Mouse (Mus musculus): ENCODE data around the gene Wasl. TPM values are rescaled to one million over a fixed set of nuclear protein-coding genes. Genes with fewer than 3 reads are reported as not detected.

The Wasl gene
- total RNA-seq, 1 experiment, result 20.3 TPM

DNA sequence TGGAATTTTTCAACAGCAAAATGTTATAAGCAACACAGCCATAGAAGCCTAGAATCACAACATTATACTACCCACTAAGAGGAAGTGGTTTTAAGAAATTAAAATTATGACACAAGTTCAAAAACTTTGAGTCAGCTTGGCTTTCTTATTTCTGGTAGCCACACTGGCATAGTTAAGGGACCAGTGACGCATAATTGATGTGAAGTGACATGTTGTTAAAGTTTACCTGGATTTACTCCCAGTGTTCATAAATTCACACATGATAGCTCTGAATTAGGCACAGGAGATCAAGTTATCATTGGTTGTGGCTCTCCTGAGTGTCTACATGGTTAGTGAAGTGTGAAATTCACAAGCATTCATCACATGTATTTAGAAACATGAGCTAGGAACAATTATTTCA, 99.9 kb downstream of the Wasl start:
- in situ Hi-C loops (cut with MboI; ENCODE audit: low sequenced_read_pairs in 2 of 2, unreplicated experiment in 2 of 2), result no loop called here
- no peak for TF ChIP-seq ZNF384 (IDR thresholded peaks at IDR 0.05; ENCODE audit: low read depth, low read length)
- TF ChIP-seq CHD2 (IDR thresholded peaks at IDR 0.05; ENCODE audit: low read depth, low read length), result no peak
- Histone ChIP-seq H3K36me3 (ENCODE audit: control insufficient read depth, insufficient read depth, low read length, poor library complexity, severe bottlenecking) (no peaks in the 10 kb centered on the region), H3K9me3 (ENCODE audit: control insufficient read depth, insufficient read depth, low read depth, low read length) (no peaks in the 10 kb centered on the region), H3K27ac (ENCODE audit: insufficient read depth, low read depth, low read length, poor library complexity, severe bottlenecking) (no peak overlapping the region), H3K4me1 (ENCODE audit: control insufficient read depth in 2 of 2, insufficient read depth in 2 of 2, low read length in 2 of 2, poor library complexity in 1 of 2) (no peaks in the 10 kb centered on the region), H3K4me3 (ENCODE audit: insufficient read depth in 1 of 2, low read depth in 1 of 2, low read length in 2 of 2, poor library complexity in 1 of 2, severe bottlenecking in 1 of 2) (no peak overlapping the region), H3K9ac (ENCODE audit: insufficient read depth, low read depth, low read length, poor library complexity, severe bottlenecking) (no peak overlapping the region)
- DNase-seq (ENCODE audit: low read depth, low spot score), result no peak

DNA sequence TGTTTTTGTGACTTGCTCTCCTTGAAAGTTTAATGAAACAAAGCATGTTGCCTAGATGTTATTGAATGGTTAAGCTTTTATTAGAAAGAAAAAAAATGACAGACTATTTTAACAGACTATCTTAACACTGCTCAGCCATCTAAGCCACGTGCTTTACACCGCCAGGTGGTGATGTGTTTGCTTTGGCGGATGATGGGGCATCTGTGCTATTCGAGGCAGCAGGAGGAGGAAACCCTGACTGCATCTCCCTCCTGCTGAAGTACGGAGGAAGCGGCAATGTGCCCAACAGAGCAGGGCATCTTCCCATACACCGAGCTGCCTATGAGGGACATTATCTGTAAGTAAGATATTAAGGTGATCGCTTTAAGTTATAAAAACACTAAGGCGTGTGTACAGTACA, 100.7 kb downstream of the Wasl start:
- no peak for DNase-seq (ENCODE audit: low read depth, low spot score)
- in situ Hi-C loops (cut with MboI; ENCODE audit: low sequenced_read_pairs in 2 of 2, unreplicated experiment in 2 of 2), result no loop called here
- no peak overlapping the region for H3K9ac ChIP-seq (ENCODE audit: insufficient read depth, low read depth, low read length, poor library complexity, severe bottlenecking)

More for the DNA sequence above, 100.7 kb downstream of the Wasl start:
- H3K27ac ChIP-seq (ENCODE audit: insufficient read depth, low read depth, low read length, poor library complexity, severe bottlenecking), result no peak overlapping the region
- TF ChIP-seq ZNF384 (IDR thresholded peaks at IDR 0.05; ENCODE audit: low read depth, low read length), result no peak
- no peak for TF ChIP-seq ZC3H11A (IDR thresholded peaks at IDR 0.05; ENCODE audit: borderline replicate concordance, low read depth, low read length)
- no peak for TF ChIP-seq MAFK (IDR thresholded peaks at IDR 0.05; ENCODE audit: insufficient read depth, low read depth, low read length)
- no peak for TF ChIP-seq CHD2 (IDR thresholded peaks at IDR 0.05; ENCODE audit: low read depth, low read length)
- no peak for TF ChIP-seq HCFC1 (IDR thresholded peaks at IDR 0.05; ENCODE audit: borderline replicate concordance, insufficient read depth, low read length)
- no peaks in the 10 kb centered on the region for H3K9me3 ChIP-seq (ENCODE audit: control insufficient read depth, insufficient read depth, low read depth, low read length)
- H3K4me3 ChIP-seq (ENCODE audit: insufficient read depth in 1 of 2, low read depth in 1 of 2, low read length in 2 of 2, poor library complexity in 1 of 2, severe bottlenecking in 1 of 2), result no peak overlapping the region
- no peaks in the 10 kb centered on the region for H3K36me3 ChIP-seq (ENCODE audit: control insufficient read depth, insufficient read depth, low read length, poor library complexity, severe bottlenecking)
- H3K4me1 ChIP-seq (ENCODE audit: control insufficient read depth in 2 of 2, insufficient read depth in 2 of 2, low read length in 2 of 2, poor library complexity in 1 of 2), result no peaks in the 10 kb centered on the region

Other genes with a start within 250 kb of the Wasl start
- gene Iqub, start 149.9 kb downstream of the Wasl start, total RNA-seq (2012; rRNA removed), result 0.36 and 0.37 TPM in 2 replicates
- 157 and 182 TPM in 2 replicates for gene Ndufa5, start 137.0 kb downstream of the Wasl start, total RNA-seq (2012; rRNA removed)
- gene Asb15, start 136.9 kb downstream of the Wasl start, total RNA-seq (2012; rRNA removed), result not detected in 2 replicates
- gene Lmod2, start 67.2 kb downstream of the Wasl start, total RNA-seq (2012; rRNA removed), result 0.11 TPM in 1 of 2 replicates, not detected in the other
- gene Hyal6, start 68.2 kb upstream of the Wasl start, total RNA-seq (2012; rRNA removed), result not detected in 2 replicates
- gene Hyal4, start 83.3 kb upstream of the Wasl start, total RNA-seq (2012; rRNA removed), result not detected in 2 replicates
- gene Spam1, start 126.2 kb upstream of the Wasl start, total RNA-seq (2012; rRNA removed), result not detected in 2 replicates
- gene Hyal5, start 193.0 kb upstream of the Wasl start, total RNA-seq (2012; rRNA removed), result not detected in 2 replicates

Data from ES-E14 (cell line).